Mouse (Mus musculus) kidney, embryonic 16.5 days (tissue): ENCODE data around the gene Rgs9. TPM values are rescaled to one million over a fixed set of nuclear protein-coding genes. Genes with fewer than 3 reads are reported as not detected.
"Not testable (repeated sequence)": the region's sequence is repeated elsewhere in the genome, so short reads cannot be mapped to it uniquely, and the experiment has no call there.

Experiments
- ATAC-seq: fragments of 200-750 bp; cut with Nextera tagmentation; 2 replicates; pipeline ENCODE4 v1.8.0; 2017; ENCODE audit warnings: moderate TSS enrichment; ENCODE audit not compliant: low FRiP score, low TSS enrichment
- H3K27ac ChIP-seq: fragments of 300-500 bp; sonication (generic); 2 replicates; pipeline ENCODE4 v1.5.1; 2014; ENCODE audit warnings: low read length
- H3K27me3 ChIP-seq: fragments of 300-500 bp; sonication (generic); 2 replicates; pipeline ENCODE4 v1.6.1; 2014; ENCODE audit warnings: low read length, control low read depth, mixed read lengths; ENCODE audit not compliant: insufficient read depth
- H3K36me3 ChIP-seq: fragments of 300-500 bp; sonication (generic); 2 replicates; pipeline ENCODE4 v1.6.1; 2014; ENCODE audit warnings: low read length, control low read depth, mixed read lengths; ENCODE audit not compliant: insufficient read depth
- H3K4me1 ChIP-seq: fragments of 300-500 bp; sonication (generic); 2 replicates; pipeline ENCODE4 v1.6.1; 2014; ENCODE audit warnings: low read length, control low read depth, mixed read lengths; ENCODE audit not compliant: insufficient read depth
- H3K4me2 ChIP-seq: fragments of 300-500 bp; sonication (generic); replicated peaks from 2 replicates; pipeline ENCODE4 v1.6.1; 2014; ENCODE audit warnings: low read depth, low read length
- H3K4me3 ChIP-seq: fragments of 300-500 bp; sonication (generic); 2 replicates; pipeline ENCODE4 v1.5.1; 2014; ENCODE audit warnings: mild to moderate bottlenecking, low read length
- H3K9ac ChIP-seq: fragments of 300-500 bp; sonication (generic); replicated peaks from 2 replicates; pipeline ENCODE4 v1.6.1; 2014; ENCODE audit warnings: low read length
- H3K9me3 ChIP-seq: fragments of 300-500 bp; sonication (generic); 2 replicates; pipeline ENCODE4 v1.6.1; 2016; ENCODE audit warnings: low read length, control low read depth
- WGBS: fragments of 180-500 bp; shearing (Covaris S2); extraction: QIAGEN DNeasy Blood & Tissue Kit; methylation state at CpG from one replicate; pipeline ENCODE4 v1.1.7; 2014; 5-methylcytosine and 5-hydroxymethylcytosine counted together
- polyA plus RNA-seq: library from polyadenylated mRNA; unstranded; fragments of >200 nt; fragmentation: Nextera tagmentation; extraction: Ambion mirVana; gene quantifications from 2 replicates; pipeline ENCODE4 v1.2.1, GENCODE M21; 2015

Rgs9 gene
- polyA plus RNA-seq, 1 experiment from 2014 or later: 1.2 TPM

DNA sequence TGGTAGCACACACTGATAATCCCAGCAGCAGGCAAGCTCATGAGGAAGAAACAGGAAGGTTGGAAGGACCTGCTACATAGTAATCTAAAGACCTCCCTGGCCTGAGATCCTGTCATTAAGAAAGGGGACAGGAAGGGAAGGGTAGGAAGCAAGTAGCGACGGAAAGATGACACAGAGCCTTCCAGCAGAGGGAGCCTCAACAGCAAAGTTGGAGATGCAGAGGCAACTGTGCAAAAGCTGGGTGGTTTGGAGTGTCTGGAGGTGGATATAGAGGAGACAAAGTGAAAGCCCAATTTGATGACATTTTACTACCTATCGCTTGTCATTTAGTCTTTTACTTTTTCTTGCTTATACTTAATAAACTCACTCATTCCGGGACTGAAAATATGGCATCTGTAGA lies 19.0 kb upstream of the Rgs9 start:
- H3K4me2 ChIP-seq: no peak overlapping the region
- H3K27ac ChIP-seq: no peak overlapping the region
- WGBS: 39% methylated on average over 4 of the region's 4 CpGs
- 0 out of 2 replicates have a peak, but pooled peaks cover 4% of the 10 kb centered on the region for H3K4me1 ChIP-seq
- no peaks in the 10 kb centered on the region for H3K36me3 ChIP-seq
- no peak overlapping the region for H3K9ac ChIP-seq
- H3K4me3 ChIP-seq: no peak overlapping the region
- H3K27me3 ChIP-seq: no peaks in the 10 kb centered on the region
- no peaks in the 10 kb centered on the region for H3K9me3 ChIP-seq
- ATAC-seq: no peak

DNA sequence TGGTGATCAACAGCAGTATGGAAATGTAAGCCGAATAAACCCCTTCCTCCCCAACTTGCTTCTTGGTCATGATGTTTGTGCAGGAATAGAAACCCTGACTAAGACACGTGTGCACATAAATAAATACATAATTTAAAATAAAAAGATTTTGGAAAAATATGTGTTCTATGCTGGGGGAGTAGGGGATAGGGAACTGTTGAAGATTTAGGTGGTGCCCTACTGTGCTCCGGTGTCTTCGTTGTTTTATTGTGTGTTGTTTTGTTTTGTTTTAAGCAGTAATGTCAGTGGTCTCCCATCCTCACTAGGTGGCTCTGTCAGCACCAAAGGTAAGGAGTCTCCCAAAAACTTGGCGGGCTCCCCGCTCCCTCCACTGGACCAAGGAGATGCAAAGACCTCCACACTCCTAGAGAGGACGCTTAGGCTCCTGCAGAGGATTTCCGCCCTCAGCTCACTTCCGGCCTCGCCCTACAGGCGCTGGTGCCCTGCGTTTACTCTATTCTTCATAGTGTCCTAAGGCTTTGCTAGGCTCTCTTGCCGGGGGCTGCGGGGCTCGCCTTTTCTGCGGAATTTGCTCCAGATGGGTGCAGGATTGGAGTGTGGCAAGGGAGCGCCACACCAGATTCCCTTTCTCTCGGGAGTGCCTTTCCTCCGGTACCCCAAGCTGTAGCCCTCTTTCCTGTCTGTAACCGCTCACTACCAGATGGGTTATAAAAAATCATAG lies 14.1 kb upstream of the Rgs9 start:
- Histone ChIP-seq H3K27me3 (no peaks in the 10 kb centered on the region), H3K4me3 (peak overlapping the region; percentile 66), H3K27ac (no peak overlapping the region), H3K4me1 (0 out of 2 replicates have a peak, but pooled peaks cover 4% of the 10 kb centered on the region), H3K9me3 (no peaks in the 10 kb centered on the region), H3K36me3 (no peaks in the 10 kb centered on the region), H3K4me2 (peak overlapping the region; percentile 73), H3K9ac (peak overlapping the region; percentile 80)
- WGBS: 11% methylated on average over 20 of the region's 20 CpGs
- peak; percentile 94 for ATAC-seq

DNA sequence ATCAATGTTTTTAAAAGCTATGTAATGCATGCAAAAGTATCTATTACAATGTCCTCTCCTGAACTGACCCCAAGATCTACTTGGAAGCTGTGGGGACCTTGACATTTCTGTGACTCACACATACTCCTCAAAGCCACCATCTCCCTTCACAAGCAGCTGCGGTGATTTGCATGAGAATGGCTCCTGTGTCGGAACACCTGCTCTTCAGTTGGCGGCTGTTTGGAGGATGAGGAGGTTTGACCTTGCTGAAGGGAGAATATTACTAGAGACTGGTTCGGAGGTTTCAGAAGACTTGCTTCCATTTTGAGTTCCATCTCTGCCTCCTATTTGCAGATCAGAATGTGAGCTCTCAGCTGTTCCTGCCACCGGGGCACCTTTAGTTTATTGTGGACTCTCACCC lies 7.8 kb upstream of the Rgs9 start:
- no peaks in the 10 kb centered on the region for H3K36me3 ChIP-seq
- no peaks in the 10 kb centered on the region for H3K4me1 ChIP-seq
- H3K27me3 ChIP-seq: no peaks in the 10 kb centered on the region
- WGBS: 87% methylated on average over 5 of the region's 5 CpGs
- H3K4me3 ChIP-seq: no peak overlapping the region
- H3K4me2 ChIP-seq: no peak overlapping the region
- H3K27ac ChIP-seq: no peak overlapping the region
- ATAC-seq: no peak
- no peak overlapping the region for H3K9ac ChIP-seq
- H3K9me3 ChIP-seq: no peaks in the 10 kb centered on the region

DNA sequence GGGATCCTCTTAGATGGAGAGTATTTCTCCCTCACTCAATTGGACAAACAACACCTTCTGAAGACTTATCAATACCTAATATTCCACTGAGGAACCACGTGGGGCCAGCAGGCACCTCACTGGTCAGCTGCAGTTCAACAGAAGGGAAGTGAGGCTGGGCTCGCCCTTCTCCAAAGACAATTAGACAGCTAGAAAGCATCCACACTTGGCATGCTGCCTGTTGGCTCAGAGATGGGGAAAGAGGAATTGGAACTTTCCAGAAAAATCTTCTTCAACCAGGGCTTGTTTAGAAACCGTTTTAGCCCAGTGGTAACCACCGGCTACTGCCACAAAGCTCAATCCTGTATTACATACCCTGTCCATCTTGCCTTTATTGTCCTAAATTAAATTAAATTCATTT lies 4.4 kb upstream of the Rgs9 start:
- no peaks in the 10 kb centered on the region for H3K9me3 ChIP-seq
- H3K4me3 ChIP-seq: no peak overlapping the region
- no peak overlapping the region for H3K27ac ChIP-seq
- no peaks in the 10 kb centered on the region for H3K27me3 ChIP-seq
- H3K9ac ChIP-seq: no peak overlapping the region
- ATAC-seq: no peak
- H3K4me1 ChIP-seq: peaks cover 5% of the 10 kb centered on the region
- no peaks in the 10 kb centered on the region for H3K36me3 ChIP-seq
- no peak overlapping the region for H3K4me2 ChIP-seq
- 55% methylated on average over 4 of the region's 4 CpGs for WGBS

DNA sequence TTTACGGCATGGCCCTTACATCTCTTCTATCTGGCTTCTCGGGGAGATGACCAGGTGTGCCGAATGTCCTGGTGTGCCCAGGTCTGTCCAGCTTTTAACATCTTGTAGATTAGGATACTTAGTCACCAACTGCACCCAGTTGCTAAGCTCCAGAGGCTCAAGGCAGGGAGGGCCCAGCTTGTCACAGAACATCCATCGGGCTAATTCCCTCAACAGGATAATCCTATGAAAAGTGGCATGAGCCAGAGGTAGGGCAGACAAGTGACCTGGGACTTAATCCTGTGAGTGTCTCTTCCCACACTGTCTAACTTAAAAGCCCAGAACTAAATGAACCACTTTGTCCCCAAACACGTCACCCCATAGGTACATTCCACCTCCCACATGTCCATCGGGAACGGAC lies 898 bp downstream of the Rgs9 start:
- H3K4me3 ChIP-seq: no peak overlapping the region
- H3K4me1 ChIP-seq: peaks cover 10% of the 10 kb centered on the region
- H3K4me2 ChIP-seq: no peak overlapping the region; the same call in 1 of the 2 replicates
- 79% methylated on average over 7 of the region's 7 CpGs for WGBS
- H3K27me3 ChIP-seq: no peaks in the 10 kb centered on the region
- H3K9me3 ChIP-seq: no peaks in the 10 kb centered on the region
- peak overlapping the region; percentile 67; the same call in 1 of the 2 replicates for H3K9ac ChIP-seq
- H3K36me3 ChIP-seq: no peaks in the 10 kb centered on the region
- no peak overlapping the region for H3K27ac ChIP-seq
- ATAC-seq: no peak

DNA sequence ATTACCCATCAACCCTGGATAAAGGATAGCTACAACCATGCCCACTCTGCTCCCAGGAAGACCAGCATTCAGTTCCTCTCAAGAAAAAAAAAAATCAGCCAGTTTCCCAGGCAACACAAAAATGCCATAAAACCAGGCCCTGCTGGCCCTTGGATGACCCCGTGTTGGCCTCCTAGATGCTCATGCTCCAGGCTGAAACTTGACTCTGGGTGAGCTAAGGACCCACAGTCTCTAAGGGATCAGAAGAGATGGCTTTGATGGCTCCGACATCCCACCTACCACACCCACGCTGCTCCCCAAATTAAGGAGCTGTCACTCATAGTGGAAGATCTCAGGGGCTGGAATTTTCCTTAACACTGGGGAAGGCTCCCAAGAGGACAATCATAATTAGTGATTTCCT lies 5.9 kb downstream of the Rgs9 start:
- Histone ChIP-seq H3K9me3 (no peaks in the 10 kb centered on the region), H3K4me3 (no peak overlapping the region), H3K36me3 (no peaks in the 10 kb centered on the region), H3K9ac (no peak overlapping the region), H3K27ac (no peak overlapping the region), H3K27me3 (no peaks in the 10 kb centered on the region), H3K4me1 (peaks cover 6% of the 10 kb centered on the region), H3K4me2 (no peak overlapping the region)
- 17% methylated on average over 3 of the region's 3 CpGs for WGBS
- ATAC-seq: no peak

DNA sequence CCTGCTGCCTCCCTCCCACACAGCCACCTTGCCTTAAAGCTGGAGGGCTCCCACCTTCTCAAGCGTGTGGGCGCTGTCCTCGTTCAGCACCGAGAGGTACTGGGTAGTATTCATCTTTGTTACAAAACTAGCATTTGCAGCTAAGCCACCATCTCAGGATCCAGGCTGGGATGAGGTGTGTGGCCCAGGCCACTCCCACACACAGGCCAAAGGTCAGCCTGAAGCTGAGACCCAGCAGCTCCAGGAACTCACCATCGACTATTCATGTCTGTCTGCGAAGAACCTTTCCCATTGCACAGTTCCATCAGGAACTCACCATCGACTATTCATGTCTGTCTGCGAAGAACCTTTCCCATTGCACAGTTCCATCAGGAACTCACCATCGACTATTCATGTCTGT lies 8.6 kb downstream of the Rgs9 start:
- H3K9ac ChIP-seq, H3K4me1 ChIP-seq, H3K27me3 ChIP-seq, H3K36me3 ChIP-seq, ATAC-seq, H3K27ac ChIP-seq, H3K9me3 ChIP-seq, H3K4me2 ChIP-seq, H3K4me3 ChIP-seq: not testable (repeated sequence)
- WGBS: 88% methylated on average over 9 of the region's 9 CpGs

DNA sequence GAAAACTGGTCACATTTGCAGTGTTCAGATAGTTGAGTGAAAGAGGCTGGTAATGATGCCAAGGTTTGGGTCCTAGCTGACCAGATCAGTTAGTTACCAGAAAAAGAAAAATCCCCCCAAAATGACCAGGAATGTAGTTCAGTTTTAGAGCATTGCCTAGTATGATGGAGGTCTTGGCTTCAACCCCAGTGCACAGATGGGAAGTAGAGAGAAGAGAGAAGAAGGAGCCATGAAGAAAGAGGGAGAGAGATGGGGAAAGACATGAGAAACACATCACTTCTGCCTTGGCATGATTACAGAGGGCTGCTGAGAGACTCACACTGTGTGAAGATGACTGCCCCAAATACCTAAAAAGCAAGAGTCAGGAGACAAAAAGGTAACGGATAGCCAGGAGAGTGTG lies 13.1 kb downstream of the Rgs9 start:
- Histone ChIP-seq H3K9me3 (peaks cover 3% of the 10 kb centered on the region; the same call in 1 of the 2 replicates), H3K9ac (no peak overlapping the region), H3K4me2 (no peak overlapping the region), H3K4me3 (no peak overlapping the region), H3K27me3 (no peaks in the 10 kb centered on the region), H3K4me1 (no peaks in the 10 kb centered on the region), H3K36me3 (no peaks in the 10 kb centered on the region), H3K27ac (no peak overlapping the region)
- ATAC-seq: no peak
- 88% methylated on average over 1 of the region's 1 CpGs for WGBS

DNA sequence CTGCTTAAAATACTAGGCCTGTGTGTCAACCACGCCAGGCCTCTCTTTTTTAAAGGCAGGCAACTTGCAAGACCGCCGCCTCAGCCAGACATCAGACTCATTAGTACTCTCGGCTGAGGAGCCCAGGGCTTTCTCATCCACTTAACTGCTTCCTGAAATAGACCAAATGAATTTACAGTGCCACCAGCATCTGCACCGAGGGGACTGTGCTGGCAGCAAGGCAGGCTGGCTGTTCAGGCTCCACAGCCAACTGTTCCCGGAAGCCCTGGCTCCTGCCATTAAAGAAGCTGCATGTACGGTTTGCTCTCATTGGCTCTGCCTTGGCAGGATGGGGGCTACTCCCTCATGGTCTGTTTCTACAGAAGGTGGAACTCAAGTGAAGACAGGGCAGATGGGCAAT lies 19.7 kb downstream of the Rgs9 start:
- no peak overlapping the region for H3K4me3 ChIP-seq
- no peak overlapping the region for H3K4me2 ChIP-seq
- H3K9me3 ChIP-seq: peaks cover 3% of the 10 kb centered on the region; the same call in 1 of the 2 replicates
- no peak for ATAC-seq
- no peaks in the 10 kb centered on the region for H3K27me3 ChIP-seq
- no peak overlapping the region for H3K9ac ChIP-seq
- H3K4me1 ChIP-seq: no peaks in the 10 kb centered on the region
- 68% methylated on average over 7 of the region's 7 CpGs for WGBS
- no peak overlapping the region for H3K27ac ChIP-seq
- H3K36me3 ChIP-seq: no peaks in the 10 kb centered on the region

DNA sequence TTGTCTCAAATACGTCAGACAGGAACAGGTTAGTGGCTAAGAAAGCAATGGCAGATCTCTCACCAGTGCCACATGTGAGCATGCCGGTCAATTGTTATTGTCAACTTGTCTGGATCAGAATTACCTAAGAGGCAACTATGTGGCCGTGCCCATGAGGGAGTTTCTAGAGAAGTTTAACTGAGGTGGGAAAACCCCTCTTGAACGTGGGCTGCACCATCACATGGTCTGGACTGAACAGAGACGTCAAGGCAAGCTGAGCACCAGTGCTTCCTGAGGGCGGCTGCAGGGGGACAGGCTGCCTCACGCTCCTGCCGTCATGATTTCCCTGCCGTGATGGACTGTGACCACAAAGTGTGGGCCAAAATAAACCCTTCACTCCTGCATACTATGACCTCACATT lies 26.5 kb downstream of the Rgs9 start:
- Histone ChIP-seq H3K9ac (no peak overlapping the region), H3K4me1 (peaks cover 13% of the 10 kb centered on the region), H3K4me3 (no peak overlapping the region), H3K9me3 (no peaks in the 10 kb centered on the region), H3K4me2 (no peak overlapping the region), H3K27ac (no peak overlapping the region), H3K36me3 (no peaks in the 10 kb centered on the region), H3K27me3 (no peaks in the 10 kb centered on the region)
- WGBS: 86% methylated on average over 9 of the region's 9 CpGs
- no peak for ATAC-seq
